Mouse (Mus musculus): ENCODE results near the gene Agtpbp1.

DNA sequence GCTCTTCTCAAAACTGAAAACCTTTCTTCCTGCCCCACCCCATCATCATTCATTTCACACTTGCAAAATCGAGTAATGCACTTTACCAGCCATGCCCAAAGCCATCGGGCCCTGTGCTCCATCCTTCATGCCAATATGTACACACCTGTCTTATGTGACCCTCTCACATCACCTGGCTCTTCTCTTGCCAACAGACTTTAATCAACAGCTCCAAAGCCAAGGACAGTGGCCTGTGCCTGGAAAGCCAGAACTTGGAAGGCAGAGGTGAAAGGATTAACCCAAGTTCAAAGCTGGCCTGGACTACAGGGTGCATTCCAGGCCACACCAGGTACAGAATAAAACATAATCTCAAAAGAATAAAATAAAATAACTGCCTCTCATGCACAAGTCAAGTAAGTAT is 48.4 kb downstream of the Agtpbp1 start:
- no peak for TF ChIP-seq CTCF (IDR thresholded peaks at IDR 0.05 in 2 of 3, conservative IDR thresholded peaks at IDR 0.05 in 1 of 3; ENCODE audit: control insufficient read depth in 1 of 3, insufficient read depth in 1 of 3, low read depth in 2 of 3, low read length in 3 of 3, poor library complexity in 1 of 3, severe bottlenecking in 1 of 3)
- TF ChIP-seq USF1 (IDR thresholded peaks at IDR 0.05; ENCODE audit: low read depth, low read length) = no peak
- no peak for TF ChIP-seq GATA1 (IDR thresholded peaks at IDR 0.05; ENCODE audit: low read depth, low read length)
- TF ChIP-seq POLR2A (IDR thresholded peaks at IDR 0.05; ENCODE audit: control insufficient read depth in 1 of 2, insufficient read depth in 1 of 2, low read depth in 1 of 2, low read length in 2 of 2, poor library complexity in 1 of 2) = no peak
- no peak for TF ChIP-seq JUND (IDR thresholded peaks at IDR 0.05; ENCODE audit: low read depth, low read length)
